Mouse (Mus musculus): ENCODE measurements around the gene Oosp2.

Oosp2 gene

GRCm38 (mm10) chr19:11660459-11660858 is at the start of gene Oosp2:
Gene Oosp2, minus strand, starts transcription at chr19:11660559.
- no peak for DNase-seq

GRCm38 (mm10) chr19:11698342-11698741 is 38.0 kb upstream of the Oosp2 start:
- no peak for DNase-seq

GRCm38 (mm10) chr19:11696755-11697154 is 36.4 kb upstream of the Oosp2 start, which contains the start of gene Oosp3:
Gene Oosp3, plus strand, starts transcription at chr19:11697055.
- no peak for DNase-seq

DNA sequence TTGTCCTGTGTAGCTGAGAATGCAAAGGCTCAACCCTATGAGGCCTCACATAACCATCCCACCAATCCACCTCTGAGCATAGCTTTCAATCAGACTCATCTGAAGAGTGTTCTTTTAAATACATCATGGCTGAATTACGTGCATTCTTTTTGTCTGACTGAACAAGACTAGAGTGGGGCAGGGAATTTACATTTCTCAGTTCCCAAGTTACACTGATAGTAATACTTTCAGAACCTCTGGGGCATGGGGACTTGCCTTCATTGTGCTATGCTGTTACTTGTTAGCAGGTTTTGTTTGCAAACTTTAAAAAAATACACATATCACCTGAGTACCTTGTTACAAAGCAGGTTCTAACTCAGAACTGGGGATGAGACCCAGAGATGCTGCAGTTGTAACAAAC is 31.1 kb upstream of the Oosp2 start:
- no peak for DNase-seq

DNA sequence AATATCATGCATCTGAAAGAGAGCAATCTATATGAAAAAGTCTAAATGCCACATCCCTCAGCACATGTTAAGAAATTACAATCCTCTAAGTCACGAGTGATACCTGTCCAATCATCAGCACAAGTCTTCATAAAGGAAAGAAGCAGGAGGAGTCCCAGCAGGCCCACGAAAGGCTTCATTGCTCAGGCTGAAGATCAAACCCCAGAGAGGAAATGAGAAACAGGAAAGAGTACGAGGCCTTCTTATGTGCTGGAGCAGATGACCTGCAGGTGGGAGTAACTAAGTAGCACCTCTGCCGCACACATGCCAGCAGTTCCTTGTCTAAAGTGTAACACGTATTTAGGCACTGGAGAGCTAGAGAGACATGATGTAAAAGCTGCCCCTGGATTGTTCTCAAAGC is 30.5 kb upstream of the Oosp2 start, which contains the start of gene Oosp1:
Gene Oosp1, minus strand, starts transcription at position 312 of the 400 bp plus-strand sequence.
- DNase-seq: peak; percentile 3

DNA sequence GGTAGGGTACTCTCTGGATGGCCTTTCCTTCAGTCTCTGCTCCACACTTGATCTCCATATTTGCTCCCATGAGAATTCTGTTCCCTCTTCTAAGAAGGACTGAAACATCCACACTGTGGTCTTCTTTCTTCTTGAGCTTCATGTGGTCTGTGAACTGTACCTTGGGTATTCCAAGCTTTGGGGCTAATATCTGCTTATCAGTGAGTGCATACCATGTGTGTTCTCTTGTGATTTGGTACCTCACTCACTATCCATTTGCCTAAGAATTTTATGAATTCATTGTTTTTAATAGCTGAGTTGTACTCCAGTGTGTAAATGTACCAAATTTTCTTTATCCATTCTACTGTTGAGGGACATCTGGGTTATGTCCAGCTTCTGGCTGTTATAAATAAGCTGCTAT is 1.2 kb upstream of the Oosp2 start:
- no peak for DNase-seq

DNA sequence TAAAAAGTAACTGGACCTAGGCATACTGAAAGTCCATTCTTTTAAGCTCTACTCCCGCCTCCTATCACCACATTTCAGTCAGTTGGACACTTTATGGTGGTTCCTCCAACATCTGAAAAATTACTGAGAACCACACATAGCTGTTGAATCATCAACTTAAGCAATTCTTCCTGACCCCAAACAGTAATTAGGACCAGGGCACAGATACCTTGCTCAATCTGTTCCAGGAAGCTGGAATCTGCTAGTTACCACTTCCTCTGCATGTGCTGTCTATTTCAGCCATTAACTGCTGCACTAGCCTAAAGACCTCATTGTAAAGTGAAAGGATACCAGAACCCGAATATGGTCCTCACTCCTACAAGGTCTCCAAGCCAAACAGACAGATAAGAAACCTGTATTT is 1.2 kb downstream of the Oosp2 start:
- DNase-seq: no peak

DNA sequence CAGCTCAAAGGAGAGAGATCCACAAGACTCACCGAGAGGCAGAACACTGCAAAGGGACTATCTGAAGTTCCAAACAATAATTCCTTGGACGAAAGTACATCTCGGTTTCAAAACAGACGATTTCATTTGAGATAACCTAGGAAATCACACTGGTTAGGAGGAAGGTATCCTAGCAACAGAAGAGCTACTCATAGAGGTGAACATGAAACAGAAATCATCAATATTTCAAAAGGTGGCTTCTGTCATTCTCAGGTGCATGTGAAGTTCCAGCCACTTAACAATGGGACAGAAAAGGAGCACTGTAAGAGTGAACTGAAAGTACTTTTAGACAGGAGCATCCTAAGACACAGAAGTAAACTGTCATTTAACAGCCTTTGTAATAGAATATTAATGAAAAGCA is 10.8 kb downstream of the Oosp2 start:
- DNase-seq: no peak

- no peak for DNase-seq
Measured at GRCm38 (mm10) chr19:11646166-11646565, 14.2 kb downstream of the Oosp2 start.

- DNase-seq: no peak
Measured at GRCm38 (mm10) chr19:11640732-11641131, 19.6 kb downstream of the Oosp2 start, which contains the start of gene Ms4a3. Gene Ms4a3, minus strand, starts transcription at chr19:11640851.

- no peak for DNase-seq
Measured at GRCm38 (mm10) chr19:11639038-11639437, 21.3 kb downstream of the Oosp2 start.

GRCm38 (mm10) chr19:11635572-11635971 is 24.8 kb downstream of the Oosp2 start:
- DNase-seq: no peak

DNA sequence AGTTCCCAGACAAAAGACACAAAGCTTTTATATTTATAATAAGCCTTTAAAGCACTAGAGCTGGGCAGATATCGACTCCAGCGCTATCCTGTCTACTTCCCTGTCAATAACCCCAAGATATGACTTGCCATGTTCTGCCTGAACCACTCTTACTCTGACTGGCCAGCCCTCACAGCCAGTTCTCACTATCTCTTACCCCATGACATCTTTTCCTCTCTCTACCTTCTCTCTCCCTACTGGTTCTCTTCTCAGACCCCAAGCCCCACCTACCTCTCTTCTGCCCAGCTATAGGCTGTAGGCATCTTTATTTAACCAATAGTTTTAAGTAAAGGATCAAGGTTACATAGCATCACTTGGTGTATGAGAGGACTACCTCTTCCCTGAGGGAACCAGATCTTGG is 26.0 kb downstream of the Oosp2 start:
- no peak for DNase-seq

- no peak for DNase-seq
Measured at GRCm38 (mm10) chr19:11633732-11634131, 26.6 kb downstream of the Oosp2 start.

- DNase-seq: no peak
Measured at GRCm38 (mm10) chr19:11625231-11625630, 35.1 kb downstream of the Oosp2 start.

GRCm38 (mm10) chr19:11624800-11625199 is 35.6 kb downstream of the Oosp2 start:
- DNase-seq: no peak

GRCm38 (mm10) chr19:11623551-11623950 is 36.8 kb downstream of the Oosp2 start, which contains the start of gene Ms4a2:
Gene Ms4a2, minus strand, starts transcription at chr19:11623719.
- no peak for DNase-seq

DNA sequence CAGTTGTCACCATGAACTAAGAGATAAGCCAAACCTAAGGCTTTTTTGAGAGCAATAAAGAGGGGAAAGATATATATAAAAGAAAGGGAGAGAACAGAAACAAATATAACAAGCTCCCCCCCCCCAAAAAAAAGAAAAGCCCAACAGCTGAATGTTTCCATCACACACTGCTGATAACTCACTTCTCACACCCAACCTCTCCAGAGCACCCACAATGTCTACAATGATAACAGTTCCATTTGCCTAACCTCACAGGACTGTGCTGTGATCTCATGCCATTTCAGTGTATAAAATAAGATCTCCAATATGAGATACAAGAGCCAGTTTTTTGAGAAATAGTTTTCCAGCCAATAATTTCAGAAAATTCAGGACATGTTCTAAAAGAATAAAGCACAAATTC is 42.4 kb downstream of the Oosp2 start:
- DNase-seq: no peak

GRCm38 (mm10) chr19:11614805-11615204 is 45.6 kb downstream of the Oosp2 start:
- no peak for DNase-seq

DNA sequence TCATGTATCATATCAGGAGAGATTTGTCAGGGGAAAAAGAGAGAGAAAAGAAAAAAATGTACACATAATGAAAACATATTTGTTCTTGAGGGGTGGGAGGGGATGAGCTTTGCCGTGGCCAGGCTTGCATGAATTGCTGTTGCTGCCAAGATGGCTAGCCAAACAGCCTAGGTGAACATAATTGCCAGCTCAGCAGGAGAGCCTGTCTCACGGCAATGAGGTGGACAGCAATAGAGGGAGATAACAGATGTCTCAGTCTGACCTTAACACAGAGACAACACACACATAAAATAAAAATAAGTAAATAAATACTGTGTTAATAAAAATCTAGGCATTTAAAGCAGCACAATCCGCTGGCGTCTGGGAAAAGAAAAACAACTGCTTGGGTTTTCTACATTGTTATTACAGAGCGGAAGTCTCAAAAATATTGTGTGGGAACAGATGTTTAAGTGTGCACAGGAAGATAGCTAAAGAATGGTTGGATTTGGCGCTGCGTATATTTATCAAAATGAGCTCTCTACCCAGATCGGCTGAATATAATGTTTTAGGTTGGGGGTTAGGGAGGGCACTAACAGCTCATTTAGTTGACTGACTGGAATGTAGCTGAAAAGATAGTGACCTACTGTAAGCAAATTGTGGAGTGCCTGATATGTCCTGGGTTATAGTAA is 46.4 kb downstream of the Oosp2 start:
- no peak for DNase-seq

DNA sequence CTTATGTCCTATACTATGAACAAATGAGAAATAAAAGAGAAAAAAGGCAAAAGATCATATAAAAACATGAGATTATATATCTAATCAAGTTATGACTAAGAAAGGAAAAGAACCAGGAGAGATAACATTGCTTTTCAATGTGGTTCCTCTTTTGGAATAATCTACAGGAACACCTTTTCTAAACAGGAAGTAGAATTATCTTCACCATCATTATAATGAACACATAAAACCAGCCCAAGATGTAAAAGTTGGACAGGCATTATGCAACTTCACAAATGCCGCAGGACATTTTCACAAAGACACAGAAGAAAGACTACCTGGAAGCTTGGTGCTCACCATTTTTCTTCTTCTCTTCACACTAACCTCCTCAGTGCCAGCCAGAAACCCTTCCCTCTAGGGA is 47.3 kb downstream of the Oosp2 start:
- no peak for DNase-seq

GRCm38 (mm10) chr19:11612293-11612692 is 48.1 kb downstream of the Oosp2 start:
- DNase-seq: no peak

GRCm38 (mm10) chr19:11611541-11611945 is 48.8 kb downstream of the Oosp2 start:
- no peak for DNase-seq

DNA sequence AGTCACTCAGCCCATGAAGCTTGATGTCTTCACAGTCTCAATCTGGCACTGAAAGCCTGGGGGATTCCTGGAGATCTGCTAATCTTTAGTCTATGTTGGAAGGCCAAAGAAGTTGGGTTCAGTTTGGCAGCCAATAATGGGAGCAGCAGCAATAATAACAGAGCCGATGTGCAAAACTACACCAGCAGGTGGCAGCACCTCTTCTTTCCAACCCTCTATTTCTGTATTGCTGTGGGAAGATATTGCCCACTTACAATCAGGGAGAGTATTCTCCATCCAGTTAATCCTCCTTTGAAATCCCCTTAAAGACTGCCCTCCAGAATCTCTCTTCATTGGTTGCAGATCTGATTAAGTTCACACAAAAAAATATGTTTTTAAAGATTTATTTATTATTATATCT is 52.2 kb downstream of the Oosp2 start:
- peak; percentile 50 for DNase-seq

GRCm38 (mm10) chr19:11604603-11605002 is 55.8 kb downstream of the Oosp2 start, which contains the start of gene Ms4a6d:
Gene Ms4a6d, minus strand, starts transcription at chr19:11604849.
- no peak for DNase-seq

All from thymus, postnatal 25 days (tissue).